Mouse (Mus musculus) lung, postnatal 25 days (tissue): ENCODE data around the gene Clec12b.
A peak's percentile ranks its signal among the peaks of the same experiment; 100 is the strongest.

Experiments
- DNase-seq: peaks from one replicate; pipeline ENCODE4 v3.0.0; 2022; ENCODE audit warnings: low spot score

Clec12b gene

GRCm38 (mm10) chr6:129385774-129386173 is at the start of gene Clec12b:
Clec12b (minus strand) TSS chr6:129385874.
- no peak for DNase-seq

- DNase-seq, result peak; percentile 63
These were observed 48.6 kb upstream of the Clec12b start for GRCm38 (mm10) chr6:129434239-129434638.

- peak; percentile 50 for DNase-seq
These were observed 41.6 kb upstream of the Clec12b start for GRCm38 (mm10) chr6:129427281-129427680.

GRCm38 (mm10) chr6:129425812-129426211 is 40.1 kb upstream of the Clec12b start:
- peak; percentile 85 for DNase-seq

- DNase-seq, result peak; percentile 64
These were observed 39.5 kb upstream of the Clec12b start for GRCm38 (mm10) chr6:129425217-129425616.

- DNase-seq, result peak; percentile 71
These were observed 38.0 kb upstream of the Clec12b start for GRCm38 (mm10) chr6:129423734-129424072.

- DNase-seq, result no peak
These were observed 37.5 kb upstream of the Clec12b start for GRCm38 (mm10) chr6:129423040-129423733.

- DNase-seq, result no peak
These were observed 36.6 kb upstream of the Clec12b start for GRCm38 (mm10) chr6:129422311-129422710.

GRCm38 (mm10) chr6:129414177-129414576 is 28.5 kb upstream of the Clec12b start:
- DNase-seq, result no peak

GRCm38 (mm10) chr6:129408562-129408961 is 22.9 kb upstream of the Clec12b start, which contains the start of gene Clec9a:
Clec9a (plus strand) TSS chr6:129408862.
- no peak for DNase-seq

GRCm38 (mm10) chr6:129407324-129407723 is 21.6 kb upstream of the Clec12b start:
- no peak for DNase-seq

- DNase-seq, result no peak
These were observed 20.3 kb upstream of the Clec12b start for GRCm38 (mm10) chr6:129405999-129406398.

GRCm38 (mm10) chr6:129403391-129403790 is 17.7 kb upstream of the Clec12b start:
- no peak for DNase-seq

- DNase-seq, result no peak
These were observed 16.7 kb upstream of the Clec12b start for GRCm38 (mm10) chr6:129402404-129402803.

GRCm38 (mm10) chr6:129399945-129400344 is 14.3 kb upstream of the Clec12b start:
- DNase-seq, result peak; percentile 29

GRCm38 (mm10) chr6:129396997-129397396 is 11.3 kb upstream of the Clec12b start, which contains the start of gene Clec1b:
Clec1b (plus strand) TSS chr6:129397297.
- no peak for DNase-seq

GRCm38 (mm10) chr6:129393732-129394131 is 8.1 kb upstream of the Clec12b start:
- no peak for DNase-seq

- DNase-seq, result peak; percentile 11
These were observed 7.5 kb upstream of the Clec12b start for GRCm38 (mm10) chr6:129393087-129393720.

- DNase-seq, result no peak
These were observed 674 bp downstream of the Clec12b start for GRCm38 (mm10) chr6:129385000-129385399.

GRCm38 (mm10) chr6:129383466-129383865 is 2.2 kb downstream of the Clec12b start:
- no peak for DNase-seq

GRCm38 (mm10) chr6:129381736-129382135 is 3.9 kb downstream of the Clec12b start:
- DNase-seq, result no peak

GRCm38 (mm10) chr6:129380454-129380853 is 5.2 kb downstream of the Clec12b start:
- DNase-seq, result no peak

GRCm38 (mm10) chr6:129374937-129375471 is 10.7 kb downstream of the Clec12b start:
- DNase-seq, result no peak
